Mouse (Mus musculus): Measurements from ENCODE around the gene Foxp1.

The Foxp1 gene

GRCm38 (mm10) chr6:99522359-99523108, at the start of gene Foxp1:
Foxp1 (minus strand) TSS chr6:99522721.
- DNase-seq (ENCODE audit: low read depth, low spot score), result peak; percentile 96

GRCm38 (mm10) chr6:99572071-99572470, 49.5 kb upstream of the Foxp1 start:
- DNase-seq (ENCODE audit: low read depth, low spot score), result peak; percentile 65

DNA sequence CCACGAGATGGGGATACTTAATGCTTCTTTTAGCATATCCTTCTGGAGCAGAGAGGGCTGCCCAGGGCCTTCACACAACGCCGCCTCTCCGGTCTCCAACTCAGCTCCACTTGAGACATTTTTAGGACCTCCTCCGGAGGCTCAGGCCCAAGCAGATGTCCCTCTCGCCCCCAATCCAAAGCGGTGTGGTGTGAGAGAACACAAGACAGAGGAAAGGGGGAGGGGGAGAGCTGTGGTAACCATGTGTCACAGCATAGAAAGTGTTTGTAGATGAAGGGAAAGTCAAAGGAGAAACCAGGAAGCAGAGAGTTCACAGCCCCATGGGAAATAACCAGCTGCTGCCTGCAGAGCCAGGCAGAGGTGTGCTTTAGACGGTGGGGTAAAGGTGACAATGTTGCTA, 44.4 kb upstream of the Foxp1 start:
- DNase-seq (ENCODE audit: low read depth, low spot score), result peak; percentile 79

DNA sequence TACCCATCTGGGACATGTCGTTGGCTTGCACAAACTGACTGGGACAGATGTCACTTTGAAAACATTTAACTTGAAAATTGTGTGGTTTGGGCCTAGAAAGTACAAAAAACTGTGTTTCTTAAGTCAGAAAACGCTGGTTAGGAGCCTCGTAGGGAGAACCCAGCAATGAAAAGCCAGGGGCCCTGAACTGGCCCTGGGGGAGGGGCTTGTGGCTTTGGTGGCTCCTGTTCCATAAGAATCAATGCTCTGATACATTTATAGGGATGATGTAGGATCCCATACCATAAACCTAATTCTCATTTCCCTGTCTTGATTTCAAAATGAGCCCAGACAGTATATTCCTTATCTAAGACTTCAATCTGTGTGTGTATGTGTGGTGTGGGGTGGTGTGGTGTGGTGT, 42.2 kb upstream of the Foxp1 start:
- no peak for DNase-seq (ENCODE audit: low read depth, low spot score)

DNA sequence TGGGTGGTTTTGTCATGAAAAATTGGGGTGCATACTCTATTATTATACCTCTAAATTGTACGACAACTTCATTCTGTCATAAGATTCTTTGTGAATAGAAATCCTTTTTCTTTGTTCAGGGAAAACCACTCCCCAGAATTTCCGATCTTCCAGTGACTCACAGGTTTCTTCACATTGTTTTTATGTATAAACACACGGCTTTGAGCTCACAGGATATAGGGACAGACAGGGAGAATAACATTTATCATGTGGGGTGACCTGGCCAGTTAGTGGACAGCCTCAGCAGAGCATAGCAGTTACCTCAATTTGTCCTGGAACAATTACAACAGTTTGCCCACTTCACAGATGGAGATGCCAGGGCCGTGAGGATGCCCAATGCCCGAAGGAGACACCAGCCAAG, 34.4 kb upstream of the Foxp1 start:
- no peak for DNase-seq (ENCODE audit: low read depth, low spot score)

GRCm38 (mm10) chr6:99552816-99553215, 30.3 kb upstream of the Foxp1 start:
- DNase-seq (ENCODE audit: low read depth, low spot score), result no peak

DNA sequence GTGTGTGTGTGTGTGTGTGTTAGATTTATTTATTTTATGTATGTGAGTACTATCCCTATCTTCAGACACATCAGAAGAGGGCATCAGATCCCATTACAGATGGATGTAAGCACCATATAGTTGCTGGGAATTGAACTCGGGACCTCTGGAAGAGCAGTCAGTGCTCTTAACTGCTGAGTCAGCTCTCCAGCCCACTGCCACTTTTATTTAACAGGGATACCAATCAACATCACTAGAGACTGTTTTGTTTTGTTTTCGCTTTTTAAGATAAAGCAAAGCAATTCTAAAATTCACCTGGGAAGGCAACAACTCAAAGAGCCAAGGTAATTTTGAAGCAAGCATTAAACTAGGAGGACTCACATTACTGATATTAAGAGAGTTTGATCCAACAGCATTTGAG, 23.9 kb upstream of the Foxp1 start:
- no peak for DNase-seq (ENCODE audit: low read depth, low spot score)

DNA sequence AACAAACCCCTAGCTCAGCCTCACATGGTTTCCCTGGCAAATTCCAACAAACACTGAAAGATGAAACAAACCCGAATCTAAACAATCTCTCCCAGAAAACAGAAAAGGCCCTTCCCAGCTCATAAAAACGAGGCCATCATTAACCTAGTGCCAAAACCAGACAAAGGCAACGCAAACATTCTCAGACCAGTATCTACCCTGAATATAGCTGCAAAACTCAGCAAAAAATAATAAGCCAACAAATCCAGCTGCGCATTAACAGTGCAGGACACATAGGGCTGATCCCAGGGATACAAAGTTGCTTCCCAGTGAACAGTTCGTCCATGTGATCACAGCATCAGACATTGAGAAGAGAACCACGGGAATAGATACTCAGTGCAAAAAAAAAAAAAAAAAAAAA, 22.9 kb upstream of the Foxp1 start:
- no peak for DNase-seq (ENCODE audit: low read depth, low spot score)

GRCm38 (mm10) chr6:99541105-99541504, 18.6 kb upstream of the Foxp1 start:
- no peak for DNase-seq (ENCODE audit: low read depth, low spot score)

DNA sequence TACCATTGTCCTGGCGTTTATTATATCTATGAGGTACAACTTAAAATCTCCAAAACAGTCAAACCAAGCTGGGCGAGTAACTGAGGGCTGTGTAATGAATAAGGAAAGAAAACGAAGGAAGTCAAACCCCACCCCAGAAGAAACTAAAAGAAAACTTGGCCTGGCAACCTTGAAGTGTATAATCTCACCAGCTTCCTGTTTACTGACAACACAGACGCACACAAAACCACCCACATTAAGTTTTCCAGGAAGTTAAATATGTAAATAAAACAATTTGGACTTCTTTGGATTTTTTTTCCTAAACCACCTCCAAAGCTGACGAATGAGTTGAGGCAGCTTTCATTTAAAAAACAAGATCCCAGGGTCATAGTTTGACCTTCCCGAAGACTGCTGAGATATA, 18.1 kb upstream of the Foxp1 start:
- no peak for DNase-seq (ENCODE audit: low read depth, low spot score)

GRCm38 (mm10) chr6:99540146-99540545, 17.6 kb upstream of the Foxp1 start:
- no peak for DNase-seq (ENCODE audit: low read depth, low spot score)

GRCm38 (mm10) chr6:99538194-99538941, 15.8 kb upstream of the Foxp1 start:
- DNase-seq (ENCODE audit: low read depth, low spot score), result no peak

GRCm38 (mm10) chr6:99534211-99534745, 11.8 kb upstream of the Foxp1 start:
- DNase-seq (ENCODE audit: low read depth, low spot score), result peak; percentile 82

DNA sequence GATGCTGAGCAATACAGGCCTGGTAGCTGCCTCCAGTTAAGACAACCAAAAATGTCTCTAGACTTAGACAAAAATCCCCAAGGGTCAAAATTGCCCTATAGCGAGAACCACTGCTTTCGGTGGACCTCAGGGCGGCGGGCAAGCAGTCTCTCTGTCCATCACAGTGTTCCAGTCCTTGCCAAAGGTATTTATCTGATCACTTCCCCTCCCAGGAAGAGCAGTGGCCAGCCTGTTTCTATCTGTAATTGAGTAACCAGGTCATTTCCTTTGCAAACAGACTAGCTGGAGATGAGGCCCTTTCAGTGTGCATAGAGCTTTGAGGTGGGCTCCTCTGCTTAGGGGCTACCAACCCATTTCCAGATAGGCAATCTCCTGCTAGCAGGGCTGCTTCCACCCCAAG, 9.9 kb upstream of the Foxp1 start:
- DNase-seq (ENCODE audit: low read depth, low spot score), result no peak

DNA sequence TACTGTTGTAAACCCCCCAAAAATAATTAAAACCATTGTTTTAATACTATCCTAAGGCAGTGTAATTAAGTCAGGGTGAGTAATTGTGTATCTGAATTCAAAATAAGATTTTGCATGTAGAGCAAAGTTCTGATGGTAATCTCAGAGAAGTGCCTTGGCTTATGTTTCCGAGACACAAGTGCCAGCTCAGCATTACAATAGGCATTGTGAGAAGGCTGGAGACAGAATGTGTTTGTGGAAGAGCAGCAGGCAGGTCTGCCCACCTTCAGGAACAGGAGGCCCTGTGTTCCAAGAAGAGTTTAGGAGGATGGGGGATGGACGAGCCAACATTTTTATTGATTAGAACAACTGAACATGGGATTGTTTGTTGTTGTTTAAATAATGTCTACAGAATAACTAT, 6.5 kb upstream of the Foxp1 start:
- no peak for DNase-seq (ENCODE audit: low read depth, low spot score)

DNA sequence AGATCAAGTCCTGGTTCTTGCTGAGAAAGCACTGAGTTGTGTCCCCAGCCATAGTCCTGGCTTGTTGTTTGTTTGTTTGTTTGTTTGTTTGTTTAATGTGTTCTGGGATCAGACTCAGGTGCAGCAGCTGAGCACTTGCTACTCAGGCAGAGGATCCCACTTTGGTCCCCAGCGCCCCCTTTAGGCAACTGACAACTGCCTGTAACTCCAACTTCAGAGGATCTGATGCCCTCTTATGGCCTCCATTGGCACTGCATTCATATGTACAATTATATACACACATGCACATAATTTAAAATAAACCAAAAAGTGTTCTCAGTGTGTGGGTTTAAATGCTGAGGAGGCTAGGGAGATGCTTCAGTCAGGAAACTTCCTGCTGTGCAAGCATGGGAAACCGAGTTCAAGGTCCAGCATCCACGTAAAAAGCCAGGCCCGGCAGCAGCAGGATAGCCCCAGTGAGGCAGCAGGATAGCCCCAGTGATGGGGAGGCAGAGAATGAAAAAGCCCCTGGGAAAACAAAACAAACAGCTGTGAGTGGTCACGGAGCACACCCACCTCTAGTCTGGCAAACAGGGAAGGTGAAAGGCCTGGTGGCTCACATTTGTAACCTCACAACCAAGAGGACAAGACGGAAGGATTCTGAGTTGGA, 5.1 kb upstream of the Foxp1 start:
- DNase-seq (ENCODE audit: low read depth, low spot score), result no peak

DNA sequence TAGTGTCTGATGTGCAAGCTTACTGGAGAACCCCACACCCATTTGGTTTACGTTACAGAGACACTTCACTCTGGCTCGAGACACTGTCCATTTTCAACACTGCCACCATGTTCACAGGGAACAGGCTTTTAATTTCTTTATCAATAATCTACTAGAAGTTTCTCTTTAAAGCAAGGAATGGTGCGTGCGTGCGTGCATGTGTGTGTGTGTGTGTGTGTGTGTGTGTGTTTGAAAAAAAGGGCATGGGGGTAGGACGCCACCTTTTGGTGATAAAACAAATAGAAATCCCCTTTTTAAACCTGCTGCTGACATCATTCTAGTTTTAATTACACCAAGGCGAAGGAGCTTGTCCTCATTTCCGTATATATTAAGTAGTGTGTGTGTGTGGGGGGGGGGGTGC, 2.8 kb upstream of the Foxp1 start:
- peak; percentile 70 for DNase-seq (ENCODE audit: low read depth, low spot score)

- DNase-seq (ENCODE audit: low read depth, low spot score), result no peak
Measured at GRCm38 (mm10) chr6:99523679-99524370, 1.3 kb upstream of the Foxp1 start.

DNA sequence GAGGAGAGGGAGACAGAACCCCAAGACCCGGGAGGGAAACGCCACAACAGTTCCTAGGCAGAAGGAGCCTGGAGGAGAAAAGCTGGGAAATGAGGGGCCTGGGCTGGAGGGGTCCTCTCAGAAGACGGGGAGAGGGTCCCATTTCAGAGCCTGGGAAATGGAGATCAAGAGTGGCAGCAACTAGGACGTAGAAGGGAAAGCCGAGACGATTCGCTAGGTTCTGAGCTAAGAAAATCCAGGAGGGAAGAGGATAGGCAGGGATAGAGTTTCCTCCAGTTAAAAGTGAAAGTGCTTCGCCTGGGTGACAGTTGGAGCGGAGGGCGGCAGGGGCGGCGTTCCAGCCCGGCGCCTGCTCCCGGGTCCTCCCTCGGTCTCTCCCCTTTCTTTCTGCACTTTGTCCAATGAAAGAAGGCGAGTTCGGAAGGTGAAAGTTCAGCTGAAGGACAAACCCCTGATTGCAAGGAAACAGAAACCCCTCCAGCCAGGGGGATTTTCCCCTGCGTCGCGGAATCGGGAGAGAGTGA, 650 bp upstream of the Foxp1 start:
- DNase-seq (ENCODE audit: low read depth, low spot score), result peak; percentile 84

DNA sequence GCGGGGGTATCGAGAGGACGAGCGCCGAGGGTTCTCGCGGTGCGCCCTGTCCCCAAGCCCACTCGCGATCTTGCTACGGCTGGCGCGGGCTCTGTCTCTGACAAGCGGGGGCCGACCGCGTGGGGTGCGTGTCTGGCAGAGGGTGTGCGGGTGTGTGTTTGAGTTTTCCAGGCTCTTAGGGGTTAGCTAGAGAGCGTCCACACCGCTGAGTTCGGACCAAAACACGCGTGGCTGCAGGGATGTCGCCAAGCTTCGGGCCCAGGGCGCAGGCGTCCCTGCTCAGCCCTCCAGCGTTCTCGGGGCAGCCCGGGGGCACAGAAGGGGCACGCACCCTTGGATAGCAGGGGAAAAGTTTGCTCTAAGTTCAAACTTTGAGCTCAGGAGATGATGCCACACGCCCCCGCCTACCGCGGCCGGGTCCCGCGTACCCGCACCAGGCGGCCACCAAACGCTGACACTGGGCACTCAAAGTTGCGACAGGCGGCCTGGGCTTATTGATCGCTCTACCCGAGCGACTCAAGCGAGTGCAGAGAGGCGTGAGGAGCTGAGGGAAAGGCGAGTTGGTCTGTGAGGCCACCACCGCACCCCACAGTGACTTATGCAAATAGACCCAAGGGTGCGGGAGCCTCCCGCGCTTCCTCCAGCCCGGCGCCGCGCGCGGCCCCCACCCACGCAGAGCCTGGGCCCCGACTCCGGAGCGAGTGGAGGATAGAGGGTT, 721 bp downstream of the Foxp1 start:
- DNase-seq (ENCODE audit: low read depth, low spot score), result peak; percentile 55

Measured in brain, adult 2 months (tissue).